Mouse (Mus musculus): ENCODE measurements around the gene Olfr153.
"Not testable (repeated sequence)": the region's sequence is repeated elsewhere in the genome, so short reads cannot be mapped to it uniquely, and the experiment has no call there.

The Olfr153 gene

DNA sequence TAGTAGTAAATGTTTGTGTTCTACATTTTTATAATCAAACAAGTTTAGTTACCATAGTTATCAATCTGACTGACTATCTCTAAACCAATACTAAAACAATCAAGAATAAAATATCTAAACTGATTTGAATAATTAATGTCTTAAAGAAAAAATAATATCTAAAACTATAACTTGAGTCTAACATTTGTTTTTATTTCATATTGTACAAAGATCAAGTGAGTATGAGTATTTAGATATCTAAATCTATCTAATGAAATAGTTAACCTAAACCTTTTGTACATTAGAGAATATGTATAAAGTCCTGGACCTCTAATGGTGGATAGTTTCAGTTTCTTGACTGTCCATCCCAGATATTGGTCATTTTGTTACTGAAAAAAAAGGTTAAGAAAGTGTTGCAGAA is at the start of gene Olfr153:
Gene Olfr153, plus strand, starts transcription at position 301 of the 400 bp plus-strand sequence.
- no peak for DNase-seq (ENCODE audit: low read depth)

DNA sequence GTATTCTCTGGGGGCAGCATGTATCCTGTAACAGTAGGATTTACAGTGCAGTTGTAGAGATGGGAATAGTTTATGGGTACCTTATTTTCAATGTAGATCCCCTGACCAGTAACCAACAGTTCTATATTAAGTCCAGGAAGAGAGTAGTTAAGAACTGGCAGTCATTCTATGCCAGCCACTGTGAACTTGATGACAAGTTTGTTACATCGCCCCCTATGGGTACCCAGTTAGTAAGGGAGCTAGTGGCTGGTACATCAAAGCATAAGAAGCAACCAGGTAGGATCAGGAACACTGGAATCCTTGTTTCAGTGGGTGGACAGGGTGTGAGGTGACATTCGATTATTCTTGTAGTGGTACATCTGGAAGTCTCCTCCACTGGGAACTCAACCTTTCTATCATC is 49.3 kb upstream of the Olfr153 start:
- DNase-seq (ENCODE audit: low read depth): no peak

DNA sequence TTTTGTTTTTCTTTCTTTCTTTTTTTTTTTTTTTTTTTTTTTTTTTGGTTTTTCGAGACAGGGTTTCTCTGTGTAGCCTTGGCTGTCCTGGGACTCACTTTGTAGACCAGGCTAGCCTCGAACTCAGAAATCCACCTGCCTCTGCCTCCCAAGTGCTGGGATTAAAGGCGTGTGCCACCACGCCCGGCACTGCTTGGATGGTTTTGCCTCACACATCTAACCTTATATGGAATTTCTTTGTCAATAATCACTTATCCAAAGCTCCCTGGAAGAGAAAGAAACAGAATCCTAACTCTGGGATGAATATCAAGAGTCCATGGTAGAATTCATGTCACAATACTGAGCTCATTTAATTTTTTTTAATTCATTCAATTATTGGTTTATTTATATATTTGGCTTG is 34.6 kb upstream of the Olfr153 start, which contains the start of gene Pramel7:
Gene Pramel7, minus strand, starts transcription at position 101 of the 400 bp plus-strand sequence.
- not testable (repeated sequence) for DNase-seq (ENCODE audit: low read depth)

DNA sequence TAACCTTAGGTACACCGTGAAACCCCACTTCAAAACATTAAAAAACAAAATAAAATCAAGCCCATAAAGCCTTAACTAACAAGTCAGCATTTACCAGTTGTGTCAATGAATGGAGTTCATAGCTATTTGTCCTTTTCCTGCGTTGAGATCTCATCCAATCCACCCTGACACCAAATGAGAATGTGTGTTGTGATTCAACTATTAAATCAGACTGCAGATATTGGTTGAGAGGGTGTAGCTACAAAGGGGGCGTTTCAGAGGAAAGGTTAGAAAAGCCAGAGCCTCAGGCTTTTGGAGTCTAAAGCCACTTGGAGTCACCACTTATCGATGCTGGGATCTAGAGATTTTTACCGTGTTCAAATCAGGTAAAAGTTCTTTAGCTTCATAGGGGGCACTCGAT is 25.3 kb upstream of the Olfr153 start, which contains the start of gene Pramel6:
Gene Pramel6, plus strand, starts transcription at position 301 of the 400 bp plus-strand sequence.
- DNase-seq (ENCODE audit: low read depth): no peak

DNA sequence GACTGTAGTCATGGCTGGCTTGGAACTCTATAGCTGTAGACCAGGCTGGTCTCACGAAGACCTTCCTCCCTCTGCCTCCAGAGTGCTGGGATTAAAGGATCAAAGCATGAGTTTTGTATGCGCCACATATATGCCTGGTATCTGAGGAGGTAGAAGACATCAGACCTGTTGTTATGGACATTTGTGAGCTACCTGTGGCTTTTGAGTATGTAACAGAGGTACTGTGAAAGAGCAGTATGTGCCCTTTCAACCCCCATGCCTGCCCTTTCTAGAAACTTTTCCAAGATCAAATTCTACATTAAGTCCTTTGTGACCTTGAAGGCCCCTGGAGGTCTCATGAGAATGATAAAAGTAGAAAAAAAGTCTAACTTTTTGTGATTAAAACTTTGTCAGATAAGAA is 16.6 kb upstream of the Olfr153 start:
- DNase-seq (ENCODE audit: low read depth): no peak

DNA sequence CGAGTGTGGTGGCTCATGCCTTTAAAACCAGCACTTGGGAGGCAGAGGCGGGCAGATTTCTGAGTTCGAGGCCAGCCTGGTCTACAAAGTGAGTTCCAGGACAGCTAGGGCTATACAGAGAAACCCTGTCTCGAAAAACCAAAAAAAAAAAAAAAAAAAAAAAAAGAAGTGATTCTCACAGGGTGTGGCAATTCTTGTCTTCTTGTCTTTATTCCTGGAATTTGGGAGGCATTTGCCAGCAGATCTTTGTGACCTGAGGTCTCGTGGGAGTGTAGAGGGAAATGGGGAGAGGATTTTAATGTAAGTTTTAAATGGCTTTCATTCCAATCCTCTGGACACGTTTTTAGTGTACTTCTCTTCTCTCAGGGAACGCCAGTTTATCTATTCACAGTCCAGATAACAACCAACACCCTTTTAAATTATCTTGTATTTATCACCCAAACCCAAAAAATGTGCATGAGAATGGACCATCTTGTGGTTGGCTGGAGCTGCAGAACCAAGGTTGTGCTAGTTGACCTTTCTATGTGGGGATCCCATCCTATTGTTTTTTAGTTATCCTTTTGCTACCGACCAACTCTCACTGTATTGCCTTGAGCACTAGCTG is 16.0 kb upstream of the Olfr153 start:
- DNase-seq (ENCODE audit: low read depth): no peak

DNA sequence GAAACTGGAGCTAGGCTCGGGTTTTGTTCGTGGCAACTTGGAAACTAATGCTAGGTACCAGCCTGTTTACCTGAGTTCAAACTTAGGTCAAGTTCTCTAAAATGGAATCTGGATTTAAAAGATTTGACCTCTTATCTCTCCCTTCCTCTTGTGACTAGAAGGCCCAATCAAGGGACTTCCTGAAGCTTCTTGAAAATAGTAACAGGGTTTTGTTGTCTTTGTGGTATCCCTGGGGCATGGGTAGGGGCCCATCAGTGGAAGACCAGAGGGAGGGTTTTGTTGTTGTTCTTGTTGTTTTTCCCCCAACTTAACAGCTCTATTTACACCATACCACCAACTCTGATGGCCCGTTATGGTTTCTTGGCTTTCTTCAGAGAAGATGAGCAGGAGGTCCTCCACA is 15.0 kb upstream of the Olfr153 start:
- DNase-seq (ENCODE audit: low read depth): no peak

DNA sequence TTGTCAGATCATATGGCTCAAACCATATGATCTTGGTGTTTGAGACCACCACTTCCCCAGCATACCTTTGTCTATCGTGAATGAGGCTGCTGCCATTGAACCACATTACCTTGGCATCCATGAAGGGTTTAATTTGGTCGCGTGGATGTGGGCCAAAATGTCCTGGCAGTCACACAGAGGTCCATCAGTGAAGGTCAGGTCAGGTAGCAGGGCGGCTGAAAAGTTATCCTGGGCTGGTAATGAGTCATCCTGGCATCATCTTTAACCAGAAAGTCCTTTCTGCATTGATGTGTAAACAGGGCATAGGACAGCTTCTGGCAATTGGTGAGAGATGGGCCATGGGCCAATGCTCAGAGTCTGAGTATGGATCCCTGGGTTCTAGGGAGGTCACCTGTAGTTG is 10.9 kb upstream of the Olfr153 start:
- no peak for DNase-seq (ENCODE audit: low read depth)

DNA sequence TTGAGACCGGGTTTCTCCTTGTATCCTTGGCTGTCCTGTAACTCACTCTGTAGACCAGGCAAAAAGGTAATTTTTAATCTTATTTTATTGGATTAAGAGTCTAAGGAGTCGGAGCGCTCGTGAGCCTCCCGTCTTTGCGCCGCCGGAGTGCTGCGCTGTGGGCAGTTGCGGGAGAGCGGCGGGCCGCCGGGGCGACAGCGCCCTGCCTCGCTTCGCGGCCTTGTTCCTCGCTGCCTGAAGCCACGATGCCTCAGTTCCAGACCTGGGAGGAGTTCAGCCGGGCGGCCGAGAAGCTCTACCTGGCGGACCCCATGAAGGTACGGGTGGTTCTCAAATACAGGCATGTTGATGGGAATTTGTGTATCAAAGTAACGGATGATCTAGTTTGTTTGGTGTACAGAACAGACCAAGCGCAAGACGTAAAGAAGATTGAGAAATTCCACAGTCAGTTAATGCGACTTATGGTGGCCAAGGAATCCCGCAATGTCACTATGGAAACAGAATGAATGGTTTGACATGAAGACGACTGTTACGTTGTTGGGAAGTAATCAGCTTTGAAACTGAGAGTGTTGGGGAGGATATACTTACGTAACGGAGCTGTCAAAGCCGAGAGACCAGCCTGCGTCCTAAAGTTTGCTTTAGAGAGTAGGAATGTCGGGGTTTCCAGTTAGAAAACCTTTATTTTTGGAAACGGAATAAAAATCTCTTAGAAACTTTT is 5.5 kb upstream of the Olfr153 start:
- DNase-seq (ENCODE audit: low read depth): not testable (repeated sequence)

DNA sequence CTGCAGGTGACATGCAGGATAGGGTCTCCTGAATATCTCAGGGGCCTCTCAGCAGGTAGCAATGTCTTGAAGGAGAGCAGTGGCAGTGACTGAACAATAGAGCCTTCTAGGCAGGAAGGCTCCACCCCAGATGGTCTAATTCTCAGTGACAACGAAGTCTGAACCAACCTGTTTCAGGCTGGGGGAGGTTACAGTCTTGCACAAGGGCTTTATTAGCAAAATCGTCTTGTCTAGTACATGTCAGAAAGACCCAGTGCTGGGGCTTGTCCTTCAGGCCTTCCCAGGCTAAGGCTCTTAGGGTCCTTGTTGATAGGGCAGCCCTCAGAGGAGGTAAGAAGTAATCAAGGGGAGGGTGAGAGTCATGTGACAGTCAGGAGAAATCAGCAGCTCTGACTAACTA is 3.2 kb downstream of the Olfr153 start:
- no peak for DNase-seq (ENCODE audit: low read depth)

DNA sequence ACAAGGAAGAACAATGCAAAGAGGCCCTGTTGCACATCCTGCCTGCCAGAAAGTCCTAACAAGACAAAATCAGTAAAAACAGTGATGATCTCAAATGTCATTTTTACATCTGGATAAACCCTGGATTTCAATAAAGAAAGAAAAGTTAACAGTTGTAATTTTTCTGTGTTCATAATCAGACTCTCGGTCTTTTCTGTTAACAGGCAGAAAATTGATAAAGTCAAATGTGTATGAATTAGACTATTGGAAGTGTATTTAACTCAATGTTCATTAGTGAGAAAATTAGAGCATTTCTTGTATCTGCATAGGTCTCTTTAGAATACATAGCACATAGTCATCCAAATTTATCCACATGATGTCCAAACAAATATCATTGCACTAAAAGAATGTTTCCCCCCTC is 13.8 kb downstream of the Olfr153 start, which contains the start of gene Olfr1128:
Gene Olfr1128, minus strand, starts transcription at position 101 of the 400 bp plus-strand sequence.
- DNase-seq (ENCODE audit: low read depth): no peak

DNA sequence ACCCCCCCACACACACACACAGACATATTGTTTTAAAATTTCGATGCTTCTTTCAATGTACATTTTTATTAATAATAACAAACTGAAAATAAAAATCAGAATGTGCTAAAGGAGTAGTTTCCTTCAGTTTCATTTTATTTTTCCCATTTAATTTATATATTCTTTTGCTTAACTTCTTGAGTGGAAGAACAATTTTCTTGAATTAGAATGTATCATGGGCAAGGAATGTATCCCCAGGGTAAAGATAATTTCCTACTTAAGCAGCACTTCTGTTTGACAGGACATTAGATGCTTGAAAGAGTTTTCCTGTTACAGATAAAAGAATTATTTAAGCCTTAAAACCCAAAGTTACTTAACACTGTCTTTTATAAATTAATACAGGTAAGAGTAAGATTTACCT is 42.0 kb downstream of the Olfr153 start, which contains the start of gene Olfr1129:
Gene Olfr1129, plus strand, starts transcription at position 301 of the 400 bp plus-strand sequence.
- not testable (repeated sequence) for DNase-seq (ENCODE audit: low read depth)
